Mouse (Mus musculus) hematopoietic multipotent progenitor cell, adult 10-12 weeks (in vitro differentiated cells): ENCODE results near the gene Vmn1r227. TPM values are rescaled to one million over a fixed set of nuclear protein-coding genes. Genes with fewer than 3 reads are reported as not detected.

Experiments
- polyA plus RNA-seq: library from polyadenylated mRNA; stranded (reverse); fragments of >175 nt; gene quantifications from 2 replicates; pipeline ENCODE4 v1.2.3, GENCODE M21; 2012; ENCODE audit warnings: low replicate concordance

Gene Vmn1r227
- not detected in 2 replicates for polyA plus RNA-seq

DNA sequence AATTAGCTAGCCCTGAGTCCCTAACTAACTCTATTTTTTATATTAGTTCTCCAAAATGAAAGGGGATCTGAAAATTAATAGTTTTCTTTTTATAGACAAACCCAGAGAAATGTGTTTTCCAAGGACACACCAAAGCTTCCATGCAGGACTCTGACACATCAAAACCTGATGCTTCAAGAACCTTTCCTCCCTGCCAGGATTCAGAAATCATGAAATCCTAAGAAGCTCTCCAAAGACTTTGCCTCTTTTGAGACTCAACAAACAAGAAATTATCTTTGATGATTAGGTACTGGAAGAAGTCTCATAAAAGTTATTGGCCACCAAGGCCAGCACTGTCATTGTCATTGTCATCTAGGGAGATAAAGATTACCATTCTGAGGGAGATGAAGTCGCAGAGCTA, at the start of gene Vmn1r227:
TSS of gene Vmn1r227 (plus strand) at position 301 of the 400 bp plus-strand sequence.

DNA sequence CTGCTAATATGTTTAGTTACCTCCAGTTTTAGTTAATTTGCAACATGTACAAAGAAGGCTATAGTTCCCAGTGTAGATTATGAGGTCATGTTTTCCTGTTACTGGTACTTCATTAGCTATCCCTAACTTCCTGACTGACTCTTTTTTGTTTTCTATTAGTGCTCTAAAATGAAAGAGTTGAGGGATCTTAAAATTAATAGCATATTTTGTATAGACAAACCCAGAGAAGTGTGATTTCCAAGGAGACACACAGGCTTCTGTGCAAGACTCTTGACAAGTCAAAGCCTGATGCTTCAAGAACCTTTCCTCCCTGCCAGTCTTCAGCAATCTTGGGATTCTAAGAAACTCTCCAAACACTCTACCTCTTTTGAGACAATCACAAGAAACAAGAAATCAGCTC, 47.1 kb upstream of the Vmn1r227 start, which contains the start of gene Vmn1r226:
TSS of gene Vmn1r226 (plus strand) at position 301 of the 400 bp plus-strand sequence.

DNA sequence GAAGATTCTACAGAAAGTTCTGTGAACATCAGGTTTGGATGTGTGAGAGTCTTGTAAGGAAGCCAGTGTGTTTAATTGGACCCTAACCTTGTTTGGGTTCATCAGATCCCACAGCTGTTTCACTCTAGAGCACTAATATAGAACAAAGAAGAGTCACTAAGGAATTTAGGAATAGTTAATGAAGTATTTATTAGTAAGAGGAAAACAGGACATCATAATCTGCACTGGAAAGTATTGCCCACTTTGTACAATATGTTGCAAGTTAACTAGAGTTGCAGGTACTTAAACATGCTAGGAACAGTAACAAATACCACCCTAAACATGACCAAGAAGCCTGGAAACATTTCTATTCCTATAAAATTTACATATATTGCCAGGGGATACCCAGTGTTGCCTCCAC, 56.4 kb downstream of the Vmn1r227 start, which contains the start of gene Vmn1r228:
TSS of gene Vmn1r228 (minus strand) at position 101 of the 400 bp plus-strand sequence.

Other genes with a start within 250 kb of the Vmn1r227 start
- not detected in 2 replicates for gene Vmn2r108, start 248.5 kb upstream of the Vmn1r227 start, polyA plus RNA-seq
- not detected in 2 replicates for gene Vmn1r225, start 231.7 kb upstream of the Vmn1r227 start, polyA plus RNA-seq
- not detected in 2 replicates for gene Vmn2r109, start 165.1 kb upstream of the Vmn1r227 start, polyA plus RNA-seq
- 0.01 TPM in 1 of 2 replicates, not detected in the other for gene Vmn2r110, start 133.4 kb upstream of the Vmn1r227 start, polyA plus RNA-seq
- not detected in 2 replicates for gene Fpr-rs3, start 105.0 kb upstream of the Vmn1r227 start, polyA plus RNA-seq
- gene Vmn1r226, start 47.0 kb upstream of the Vmn1r227 start, polyA plus RNA-seq: not detected in 2 replicates
- not detected in 2 replicates for gene Vmn1r228, start 56.3 kb downstream of the Vmn1r227 start, polyA plus RNA-seq
- not detected in 2 replicates for gene Vmn1r229, start 81.7 kb downstream of the Vmn1r227 start, polyA plus RNA-seq
- not detected in 2 replicates for gene Vmn1r230, start 110.6 kb downstream of the Vmn1r227 start, polyA plus RNA-seq
- gene Vmn1r231, start 175.2 kb downstream of the Vmn1r227 start, polyA plus RNA-seq: not detected in 2 replicates
- not detected in 2 replicates for gene Vmn1r232, start 189.9 kb downstream of the Vmn1r227 start, polyA plus RNA-seq
- gene Ppp2r1a, start 215.5 kb downstream of the Vmn1r227 start, polyA plus RNA-seq: 38.2 and 204 TPM in 2 replicates